Mouse (Mus musculus): ENCODE results near the gene Il27ra. TPM values are rescaled to one million over a fixed set of nuclear protein-coding genes. Genes with fewer than 3 reads are reported as not detected.

Gene Il27ra
- polyA plus RNA-seq, 1 experiment from 2014 or later, result 1.5 TPM

DNA sequence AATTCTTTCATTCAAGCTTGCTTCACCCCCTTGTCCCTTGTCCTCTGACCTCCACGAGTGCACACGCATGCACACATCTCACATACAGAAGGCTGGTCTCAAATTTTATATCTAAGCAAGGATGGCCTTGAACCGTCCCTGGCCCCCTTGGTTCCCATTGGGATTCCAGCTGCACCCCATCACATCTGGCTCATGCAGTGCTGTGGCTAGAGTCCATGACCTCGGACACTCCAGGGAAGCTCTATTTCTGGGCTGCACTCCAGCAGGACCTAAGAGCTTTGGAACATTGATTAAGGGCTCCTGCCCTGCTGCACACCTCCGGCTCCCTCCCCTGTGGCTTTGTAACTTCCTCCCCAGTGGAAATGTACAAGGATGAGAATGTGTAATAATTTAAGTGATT, 4.4 kb downstream of the Il27ra start:
- Histone ChIP-seq H3K4me2 (no peak overlapping the region), H3K27ac (no peak overlapping the region), H3K36me3 (no peaks in the 10 kb centered on the region), H3K9me3 (replicated peaks) (no peaks in the 10 kb centered on the region), H3K4me1 (peaks cover 9% of the 10 kb centered on the region), H3K9ac (no peak overlapping the region), H3K4me3 (no peak overlapping the region), H3K27me3 (replicated peaks) (peaks cover 71% of the 10 kb centered on the region)
- ATAC-seq, result no peak
- 58% methylated on average over 5 of the region's 5 CpGs for WGBS (ENCODE audit: insufficient replicate concordance)

DNA sequence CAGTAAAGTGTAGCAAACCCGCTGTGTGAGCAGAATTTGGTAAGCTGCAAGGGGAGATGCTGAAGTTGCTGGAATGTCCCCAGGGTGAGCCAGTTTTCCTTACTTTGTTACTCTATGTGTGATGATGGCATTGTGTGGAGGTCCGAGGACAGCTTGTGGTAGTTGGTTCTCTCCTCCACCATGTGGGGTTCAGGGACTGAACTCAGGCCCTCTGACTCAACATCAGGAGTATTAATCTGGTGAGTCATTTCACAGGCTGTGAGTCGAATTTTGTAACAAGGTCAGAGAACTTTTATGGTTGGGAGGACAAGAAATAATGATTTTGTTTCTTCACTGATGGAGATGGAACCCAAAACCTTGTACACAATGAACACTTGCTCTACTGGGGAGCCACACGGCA, 9.6 kb downstream of the Il27ra start:
- H3K36me3 ChIP-seq, result no peaks in the 10 kb centered on the region

DNA sequence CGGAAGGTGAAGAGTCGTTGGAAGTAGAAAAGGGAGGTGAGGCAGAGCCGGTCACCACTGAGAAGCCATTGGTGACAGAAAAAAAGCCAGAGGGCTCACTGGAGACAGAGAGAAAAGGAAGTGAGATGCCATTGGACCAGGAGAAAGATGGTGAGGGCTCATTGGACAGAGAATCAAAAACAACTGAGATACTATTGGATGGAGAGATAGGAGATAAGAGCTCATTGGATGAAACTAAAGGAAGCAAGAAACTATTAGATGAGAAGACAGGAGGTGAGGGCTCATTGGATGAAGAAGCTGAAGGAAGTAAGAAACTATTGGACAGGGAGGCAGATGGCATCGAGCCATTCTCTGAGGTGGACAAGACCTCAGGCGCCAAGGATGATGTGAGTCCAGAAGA, 13.1 kb downstream of the Il27ra start:
- peaks cover 12% of the 10 kb centered on the region for H3K4me1 ChIP-seq
- no peaks in the 10 kb centered on the region for H3K9me3 ChIP-seq (replicated peaks)
- H3K27me3 ChIP-seq (replicated peaks), result peaks cover 67% of the 10 kb centered on the region
- no peak overlapping the region for H3K27ac ChIP-seq
- H3K4me2 ChIP-seq, result no peak overlapping the region
- no peak overlapping the region for H3K9ac ChIP-seq
- no peaks in the 10 kb centered on the region for H3K36me3 ChIP-seq
- no peak overlapping the region for H3K4me3 ChIP-seq
- WGBS (ENCODE audit: insufficient replicate concordance), result 71% methylated on average over 5 of the region's 5 CpGs
- ATAC-seq, result no peak

More for the DNA sequence above, 9.6 kb downstream of the Il27ra start:
- Histone ChIP-seq H3K27ac (no peak overlapping the region), H3K4me3 (no peak overlapping the region), H3K4me2 (no peak overlapping the region), H3K9ac (no peak overlapping the region), H3K4me1 (no peaks in the 10 kb centered on the region), H3K27me3 (replicated peaks) (peaks cover 44% of the 10 kb centered on the region), H3K9me3 (replicated peaks) (no peaks in the 10 kb centered on the region)
- WGBS (ENCODE audit: insufficient replicate concordance), result 54% methylated on average over 4 of the region's 4 CpGs
- no peak for ATAC-seq

DNA sequence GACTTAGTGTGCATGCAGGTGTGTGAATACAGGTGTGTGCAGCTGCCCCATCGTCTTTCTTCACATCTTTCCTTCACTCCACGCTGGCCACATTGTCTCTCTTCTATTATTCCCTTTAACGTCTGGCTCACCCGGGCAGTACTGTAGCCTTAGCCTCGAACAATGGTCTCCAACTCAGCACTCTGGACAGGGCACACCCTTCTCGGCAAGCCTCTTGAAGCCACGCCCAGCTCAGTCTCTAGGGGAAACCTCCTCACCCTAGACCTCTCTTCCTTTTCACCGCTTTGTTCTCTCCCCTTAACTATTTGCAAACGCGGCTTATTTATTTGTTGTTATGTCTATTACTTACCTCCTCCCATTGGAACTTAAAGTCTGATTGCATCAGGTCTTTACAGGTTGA, 14.9 kb downstream of the Il27ra start:
- H3K9ac ChIP-seq, result no peak overlapping the region
- H3K4me1 ChIP-seq, result peaks cover 18% of the 10 kb centered on the region
- WGBS (ENCODE audit: insufficient replicate concordance), result 11% methylated on average over 10 of the region's 10 CpGs
- H3K9me3 ChIP-seq (replicated peaks), result no peaks in the 10 kb centered on the region
- H3K4me2 ChIP-seq, result no peak overlapping the region
- ATAC-seq, result no peak
- no peak overlapping the region for H3K4me3 ChIP-seq
- no peaks in the 10 kb centered on the region for H3K36me3 ChIP-seq
- peaks cover 74% of the 10 kb centered on the region for H3K27me3 ChIP-seq (replicated peaks)
- no peak overlapping the region for H3K27ac ChIP-seq

DNA sequence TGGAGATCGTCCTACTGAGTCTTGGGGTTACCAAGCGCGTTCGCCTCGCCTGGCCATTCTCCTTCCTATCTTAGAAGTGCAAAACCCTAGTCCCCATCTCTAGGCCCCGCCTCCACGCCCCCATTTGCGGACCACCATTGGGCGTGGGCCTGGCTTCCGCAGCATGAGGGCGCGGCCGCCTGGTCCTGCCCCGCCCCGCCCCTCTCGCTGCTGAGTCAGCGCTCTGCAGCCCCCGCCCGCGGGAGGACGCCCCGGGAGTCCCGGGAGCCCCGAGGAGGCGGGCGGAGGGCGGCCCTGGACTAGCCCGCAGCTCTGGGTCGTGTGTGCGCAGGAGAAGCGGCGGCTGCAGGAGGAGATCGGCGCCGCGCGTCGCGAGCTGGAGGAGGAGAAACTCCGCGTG, 16.5 kb downstream of the Il27ra start:
- Histone ChIP-seq H3K36me3 (no peaks in the 10 kb centered on the region), H3K9ac (no peak overlapping the region), H3K9me3 (replicated peaks) (no peaks in the 10 kb centered on the region), H3K27me3 (replicated peaks) (peaks cover 90% of the 10 kb centered on the region), H3K4me2 (peak overlapping the region; percentile 74), H3K4me1 (peaks cover 24% of the 10 kb centered on the region), H3K27ac (no peak overlapping the region), H3K4me3 (peak overlapping the region; percentile 51)
- ATAC-seq, result peak; percentile 55; the same call in 1 of the 2 replicates
- WGBS (ENCODE audit: insufficient replicate concordance), result 1% methylated on average over 41 of the region's 41 CpGs

DNA sequence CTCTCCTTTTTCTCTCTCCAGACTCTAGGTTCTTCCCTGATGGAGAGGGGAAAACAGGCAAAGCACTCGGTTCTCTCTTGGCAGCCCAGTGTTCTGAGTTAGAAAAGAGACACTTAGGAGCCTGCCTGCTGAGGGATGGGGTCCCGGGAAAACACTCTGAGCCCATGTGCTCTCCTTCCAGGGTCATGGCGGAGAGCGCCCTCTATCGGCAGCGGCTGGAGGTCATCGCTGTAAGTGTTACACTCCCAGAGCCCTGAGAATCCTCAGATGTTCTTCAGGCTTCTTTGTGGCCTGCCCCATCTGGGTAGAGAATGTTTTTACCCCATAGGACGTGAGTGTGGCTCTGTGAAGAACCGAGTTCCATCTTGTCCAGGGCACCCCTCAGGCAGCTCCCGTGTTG, 18.2 kb downstream of the Il27ra start:
- Histone ChIP-seq H3K9me3 (replicated peaks) (no peaks in the 10 kb centered on the region), H3K9ac (no peak overlapping the region), H3K4me1 (peaks cover 24% of the 10 kb centered on the region), H3K36me3 (no peaks in the 10 kb centered on the region), H3K4me2 (no peak overlapping the region), H3K4me3 (no peak overlapping the region), H3K27ac (no peak overlapping the region), H3K27me3 (replicated peaks) (peaks cover 96% of the 10 kb centered on the region)
- ATAC-seq, result no peak
- 6% methylated on average over 10 of the region's 10 CpGs for WGBS (ENCODE audit: insufficient replicate concordance)

DNA sequence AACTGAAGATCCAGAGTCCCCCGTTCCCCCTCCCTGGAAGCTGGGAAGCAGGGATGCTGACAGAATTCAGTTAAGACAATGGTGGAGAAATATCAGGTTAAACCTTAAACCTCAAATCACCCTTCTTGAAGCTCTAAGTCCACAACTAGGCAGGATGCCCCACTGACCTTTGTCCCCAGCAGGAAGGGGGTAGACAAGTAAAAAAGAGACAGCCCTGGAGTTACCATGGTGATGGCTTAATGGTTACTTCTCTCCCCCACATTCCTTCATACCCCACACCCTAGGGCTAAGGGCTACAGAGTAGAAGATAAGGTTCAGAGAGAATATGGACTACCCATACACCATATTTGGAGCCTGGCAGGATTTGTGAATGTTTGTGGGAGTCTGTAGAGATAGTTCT, 18.8 kb downstream of the Il27ra start:
- peaks cover 24% of the 10 kb centered on the region for H3K4me1 ChIP-seq
- H3K4me3 ChIP-seq, result no peak overlapping the region
- H3K36me3 ChIP-seq, result no peaks in the 10 kb centered on the region
- peaks cover 95% of the 10 kb centered on the region for H3K27me3 ChIP-seq (replicated peaks)
- H3K27ac ChIP-seq, result no peak overlapping the region
- H3K9ac ChIP-seq, result no peak overlapping the region
- ATAC-seq, result no peak
- no peak overlapping the region for H3K4me2 ChIP-seq
- 58% methylated on average over 1 of the region's 1 CpGs for WGBS (ENCODE audit: insufficient replicate concordance)
- no peaks in the 10 kb centered on the region for H3K9me3 ChIP-seq (replicated peaks)

DNA sequence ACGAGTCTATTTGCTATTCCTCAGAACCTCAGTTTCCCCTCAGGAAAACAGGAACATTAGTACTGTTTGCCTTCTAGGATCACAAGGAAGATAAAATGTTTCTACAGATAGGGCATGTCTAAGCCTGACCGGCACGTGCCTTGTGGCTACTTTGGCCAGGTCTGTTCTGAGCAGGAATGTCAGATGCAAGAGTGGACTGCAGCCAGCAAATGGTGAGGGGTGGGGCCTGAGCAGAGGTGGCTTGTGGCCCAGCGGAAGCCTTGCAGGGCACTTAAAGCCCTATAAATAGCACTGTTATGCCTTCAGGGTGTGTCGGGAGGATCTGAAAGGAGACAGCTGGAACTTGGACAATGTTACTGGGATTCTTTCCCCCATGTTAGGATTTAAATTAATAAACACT, 19.3 kb downstream of the Il27ra start:
- H3K27me3 ChIP-seq (replicated peaks), result peaks cover 95% of the 10 kb centered on the region
- H3K4me3 ChIP-seq, result no peak overlapping the region
- H3K4me1 ChIP-seq, result peaks cover 24% of the 10 kb centered on the region
- no peaks in the 10 kb centered on the region for H3K36me3 ChIP-seq
- 19% methylated on average over 5 of the region's 5 CpGs for WGBS (ENCODE audit: insufficient replicate concordance)
- H3K9ac ChIP-seq, result no peak overlapping the region
- H3K9me3 ChIP-seq (replicated peaks), result no peaks in the 10 kb centered on the region
- no peak for ATAC-seq
- no peak overlapping the region for H3K4me2 ChIP-seq
- no peak overlapping the region for H3K27ac ChIP-seq

DNA sequence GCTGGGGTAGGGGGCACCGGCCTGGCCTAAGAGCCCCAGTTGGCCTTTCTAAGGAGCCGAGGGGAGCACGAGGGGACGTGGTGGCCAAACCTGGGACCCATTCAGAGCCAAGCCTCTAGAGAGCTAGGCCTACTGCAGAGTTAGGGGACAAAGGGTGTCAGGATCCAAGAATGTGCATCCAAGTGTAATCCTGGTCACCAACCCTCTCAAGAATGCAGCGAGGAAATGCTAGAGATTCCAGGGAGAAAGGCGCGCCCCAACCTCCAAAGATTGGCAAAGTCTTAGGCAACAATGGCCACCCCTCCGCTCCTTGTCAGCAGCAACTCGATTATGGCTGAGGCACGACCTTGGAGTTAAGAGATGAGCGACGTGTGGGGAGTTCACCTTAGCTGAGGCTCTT, 20.8 kb downstream of the Il27ra start:
- peaks cover 93% of the 10 kb centered on the region for H3K27me3 ChIP-seq (replicated peaks)
- no peaks in the 10 kb centered on the region for H3K9me3 ChIP-seq (replicated peaks)
- H3K4me1 ChIP-seq, result peaks cover 24% of the 10 kb centered on the region
- H3K4me3 ChIP-seq, result no peak overlapping the region
- H3K36me3 ChIP-seq, result no peaks in the 10 kb centered on the region
- H3K4me2 ChIP-seq, result peak overlapping the region; percentile 17; the same call in 1 of the 2 replicates
- no peak for ATAC-seq
- no peak overlapping the region for H3K9ac ChIP-seq
- WGBS (ENCODE audit: insufficient replicate concordance), result 40% methylated on average over 12 of the region's 12 CpGs
- H3K27ac ChIP-seq, result no peak overlapping the region

DNA sequence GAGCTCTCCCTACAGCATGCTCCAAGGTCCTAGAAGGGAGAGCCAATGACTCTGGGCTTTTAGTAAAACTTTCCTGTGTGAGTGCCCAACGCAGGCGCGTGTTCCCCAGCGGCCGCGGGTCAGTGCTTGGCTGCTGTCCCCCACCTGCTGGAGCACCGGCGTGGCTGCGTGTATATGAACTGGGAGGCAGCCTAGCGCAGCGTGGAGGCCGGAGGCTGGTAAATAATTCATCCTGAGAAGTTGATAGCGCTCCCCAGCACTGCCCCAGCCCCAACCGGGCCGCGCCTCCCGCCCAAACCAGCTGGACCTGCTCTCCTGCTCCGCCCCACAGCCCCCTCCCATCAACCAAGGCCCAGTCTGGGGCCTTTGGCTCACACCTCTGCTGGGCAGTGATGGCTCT, 21.3 kb downstream of the Il27ra start, which contains the start of gene Palm3:
Gene Palm3 (plus strand): TSS at position 376 of the 400 bp plus-strand sequence.
- WGBS (ENCODE audit: insufficient replicate concordance), result 14% methylated on average over 18 of the region's 18 CpGs
- Histone ChIP-seq H3K27ac (no peak within 1 kb of the TSS), H3K4me1 (peaks cover 19% of the 10 kb centered on the region), H3K4me2 (peak within 1 kb of the TSS; percentile 17; the same call in 1 of the 2 replicates), H3K36me3 (no peaks in the 10 kb centered on the region), H3K4me3 (no peak within 1 kb of the TSS), H3K9me3 (replicated peaks) (no peaks in the 10 kb centered on the region), H3K27me3 (replicated peaks) (peaks cover 88% of the 10 kb centered on the region), H3K9ac (no peak within 1 kb of the TSS)
- ATAC-seq, result no peak

DNA sequence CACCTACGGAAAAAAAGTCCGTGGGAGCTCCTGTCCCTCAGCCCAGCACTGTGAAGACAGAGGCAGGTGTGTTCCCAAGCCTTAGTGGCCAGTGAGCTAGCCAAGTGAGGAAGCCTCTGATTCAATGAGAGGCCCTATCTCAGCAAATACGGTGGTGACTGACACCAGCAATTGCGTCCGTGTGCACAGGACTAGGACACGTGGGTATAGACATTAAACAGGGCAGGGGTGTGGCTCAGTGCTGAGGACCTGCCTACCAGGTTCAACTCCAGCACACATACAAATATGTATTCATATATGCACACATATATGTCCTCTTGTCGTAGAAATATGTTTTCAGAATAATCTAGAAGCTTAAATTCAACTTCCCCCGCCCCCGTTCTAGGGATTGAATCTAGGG, 22.7 kb downstream of the Il27ra start:
- H3K4me1 ChIP-seq, result peaks cover 12% of the 10 kb centered on the region; the same call in 1 of the 2 replicates
- no peak overlapping the region for H3K9ac ChIP-seq
- no peak overlapping the region for H3K4me3 ChIP-seq
- H3K4me2 ChIP-seq, result no peak overlapping the region
- WGBS (ENCODE audit: insufficient replicate concordance), result 66% methylated on average over 9 of the region's 9 CpGs
- H3K27ac ChIP-seq, result no peak overlapping the region
- H3K27me3 ChIP-seq (replicated peaks), result peaks cover 84% of the 10 kb centered on the region
- no peaks in the 10 kb centered on the region for H3K36me3 ChIP-seq
- H3K9me3 ChIP-seq (replicated peaks), result no peaks in the 10 kb centered on the region
- ATAC-seq, result no peak

DNA sequence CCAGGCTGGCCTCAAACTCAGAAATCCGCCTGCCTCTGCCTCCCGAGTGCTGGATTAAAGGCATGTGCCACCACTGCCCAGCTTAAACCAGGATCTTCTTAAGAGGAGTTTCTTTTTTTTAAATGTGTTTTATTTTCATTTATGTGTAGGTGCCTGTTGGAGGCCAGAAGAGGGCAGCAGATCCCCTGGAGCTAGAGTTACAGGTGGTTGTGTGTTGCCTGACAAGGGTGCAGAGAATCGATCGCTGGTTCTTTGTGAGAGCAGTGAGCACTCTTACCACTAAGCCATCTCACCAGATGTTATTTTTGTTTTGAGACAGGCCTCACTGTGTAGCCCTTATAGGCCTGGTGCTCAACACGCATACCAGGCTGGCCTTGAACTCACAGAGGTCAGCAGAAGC, 26.6 kb downstream of the Il27ra start:
- WGBS (ENCODE audit: insufficient replicate concordance), result 80% methylated on average over 5 of the region's 5 CpGs

DNA sequence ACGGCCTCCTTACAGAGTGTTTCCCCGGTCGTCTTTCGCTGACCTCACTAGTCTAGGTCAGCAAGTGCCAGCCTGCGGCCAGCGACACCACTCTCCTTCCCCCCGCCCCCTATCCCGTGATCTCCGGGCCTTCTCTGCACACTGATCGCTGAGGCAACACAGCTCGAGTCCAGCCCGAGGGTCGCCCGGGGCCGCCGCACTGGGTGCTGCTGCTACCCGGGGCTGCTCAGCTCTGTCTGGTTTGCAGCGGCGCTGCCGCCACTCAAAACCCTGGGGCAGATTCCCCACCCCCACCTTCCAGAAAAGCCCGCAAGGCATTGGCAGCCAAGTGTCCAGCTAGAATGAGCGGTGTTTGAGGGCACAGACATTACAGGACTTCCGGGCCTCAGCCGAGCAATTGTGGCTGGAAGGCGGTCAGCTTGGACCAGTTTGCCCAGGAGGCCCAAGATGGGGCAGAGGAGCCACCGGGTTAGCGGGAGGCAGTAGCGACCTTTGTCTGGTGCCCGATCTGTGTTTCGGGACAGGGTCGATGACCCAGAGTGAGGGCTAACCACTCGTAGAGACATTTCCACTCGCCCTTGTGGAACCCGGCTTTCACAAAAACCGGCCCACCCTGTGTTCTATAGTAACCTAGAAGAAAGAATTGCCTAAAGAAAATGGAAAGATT, 29.8 kb downstream of the Il27ra start:
- no peak for ATAC-seq
- peak overlapping the region; percentile 8 for H3K4me3 ChIP-seq
- no peak overlapping the region for H3K27ac ChIP-seq
- H3K4me2 ChIP-seq, result peak overlapping the region; percentile 78
- peak overlapping the region; percentile 37 for H3K9ac ChIP-seq
- no peaks in the 10 kb centered on the region for H3K36me3 ChIP-seq
- H3K4me1 ChIP-seq, result peaks cover 21% of the 10 kb centered on the region
- WGBS (ENCODE audit: insufficient replicate concordance), result 13% methylated on average over 35 of the region's 35 CpGs
- no peaks in the 10 kb centered on the region for H3K9me3 ChIP-seq (replicated peaks)
- H3K27me3 ChIP-seq (replicated peaks), result peaks cover 76% of the 10 kb centered on the region

More for the DNA sequence above, 26.6 kb downstream of the Il27ra start:
- no peak overlapping the region for H3K4me3 ChIP-seq
- H3K27ac ChIP-seq, result no peak overlapping the region
- H3K9ac ChIP-seq, result no peak overlapping the region
- peaks cover 15% of the 10 kb centered on the region for H3K4me1 ChIP-seq
- ATAC-seq, result no peak
- H3K36me3 ChIP-seq, result no peaks in the 10 kb centered on the region
- H3K4me2 ChIP-seq, result no peak overlapping the region
- peaks cover 84% of the 10 kb centered on the region for H3K27me3 ChIP-seq (replicated peaks)
- no peaks in the 10 kb centered on the region for H3K9me3 ChIP-seq (replicated peaks)
